10 mouse cellular contexts compared by ENCODE assay signal in the genomic region with DNA sequence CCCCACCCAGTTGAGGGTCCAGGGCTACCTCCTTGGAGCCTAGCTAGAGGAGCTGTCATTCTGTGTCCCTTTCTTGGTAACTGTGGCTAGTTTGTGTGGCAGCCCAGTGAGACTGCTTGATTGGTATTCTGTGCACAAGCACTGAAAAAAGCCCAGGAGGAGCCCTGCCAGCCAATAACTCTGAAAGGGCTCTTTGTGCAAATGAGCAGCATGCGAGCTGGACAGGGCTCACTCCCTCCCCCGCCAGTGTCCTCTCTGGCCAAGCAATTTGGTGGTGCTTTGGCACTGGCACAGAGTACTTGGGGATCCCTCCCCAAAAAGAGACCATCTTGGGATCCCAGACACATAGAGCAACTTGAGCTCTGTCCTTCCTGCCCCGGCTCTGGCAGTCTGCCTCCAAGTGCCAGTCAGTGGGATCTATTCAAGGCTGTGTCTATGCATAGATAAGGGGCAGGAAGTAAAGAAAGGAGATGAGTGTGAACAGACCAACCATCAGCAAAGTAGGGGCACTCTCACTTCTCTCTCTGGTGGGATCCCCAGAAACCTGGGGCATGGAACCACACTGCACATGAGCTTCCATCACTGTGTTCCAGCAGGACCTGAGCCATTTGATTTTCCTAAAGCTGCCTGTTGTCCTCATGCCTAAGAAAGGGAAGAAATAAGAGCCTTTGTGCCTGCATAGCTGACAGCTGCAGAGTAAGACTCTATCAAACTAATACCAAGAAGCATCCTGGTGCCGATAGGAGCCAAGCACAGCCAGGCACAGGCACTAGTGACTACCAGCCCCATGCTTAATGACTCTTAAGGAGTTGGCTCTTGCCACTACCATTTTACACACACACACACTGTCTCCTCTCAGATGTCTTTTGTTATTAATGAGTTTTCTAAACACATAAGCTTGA. TPM values are rescaled to one million over a fixed set of nuclear protein-coding genes. Genes with fewer than 3 reads are reported as not detected.
A peak's percentile ranks its signal among the peaks of the same experiment; 100 is the strongest.
DNase-seq lines count a peak whose midpoint lies in the region; ATAC-seq lines count a peak whose summit lies in the region.
"Had no signal": no experiment of that assay in that cellular context is flagged by ENCODE, and none has a peak within 500 bp of the region (broad histone marks: within the 10 kb centered on the region; RNA-seq: fewer than 3 reads in every experiment).

No protein-coding gene starts in this region.

- H3K9me3 ChIP-seq in liver, embryonic 12.5 days (replicated peaks): no peaks in the 10 kb centered on the region
- H3K9me3 ChIP-seq: embryonic facial prominence, embryonic 13.5 days; limb, embryonic 12.5 days had no signal

- H3K27ac ChIP-seq in liver, embryonic 12.5 days: no peak overlapping the region
- H3K27ac ChIP-seq: embryonic facial prominence, embryonic 13.5 days; limb, embryonic 12.5 days had no signal

- no peak overlapping the region for H3K4me2 ChIP-seq in liver, embryonic 12.5 days
- H3K4me2 ChIP-seq: embryonic facial prominence, embryonic 13.5 days; limb, embryonic 12.5 days had no signal

- no peaks in the 10 kb centered on the region for H3K36me3 ChIP-seq in liver, embryonic 12.5 days
- H3K36me3 ChIP-seq: embryonic facial prominence, embryonic 13.5 days; limb, embryonic 12.5 days had no signal

- H3K4me3 ChIP-seq in liver, embryonic 12.5 days: no peak overlapping the region
- H3K4me3 ChIP-seq: embryonic facial prominence, embryonic 13.5 days; limb, embryonic 12.5 days had no signal

- no peak overlapping the region for H3K9ac ChIP-seq in liver, embryonic 12.5 days
- H3K9ac ChIP-seq: embryonic facial prominence, embryonic 13.5 days; limb, embryonic 12.5 days had no signal

- DNase-seq in left cerebral cortex, adult 18-20 months (ENCODE audit: low spot score in 2 of 2): peak; percentile 54 to 57
- DNase-seq in left cerebral cortex, adult 11 months (ENCODE audit: low spot score): no peak
- peak; percentile 67 to 77 for DNase-seq in left cerebral cortex, postnatal 14 days (ENCODE audit: low spot score in 2 of 2)
- peak; percentile 34 for DNase-seq in right cerebral cortex, postnatal 14 days
- DNase-seq in spleen, postnatal 10 days (ENCODE audit: low spot score in 2 of 2): no peak
- DNase-seq in ovary, adult 18-20 months (ENCODE audit: low spot score): no peak

- H3K4me1 ChIP-seq in liver, embryonic 12.5 days: peaks cover 8% of the 10 kb centered on the region

- WGBS in liver, embryonic 12.5 days (ENCODE audit: insufficient replicate concordance): 62% methylated on average over 4 of the region's 4 CpGs

- peak; percentile 76 for ATAC-seq in frontal cortex, adult (ENCODE audit: low TSS enrichment)
- ATAC-seq in liver, embryonic 12.5 days: no peak

- intact Hi-C loops in left cerebral cortex, postnatal 14 days (cut with DNase I): no loop called here

- no peaks in the 10 kb centered on the region for H3K27me3 ChIP-seq in liver, embryonic 12.5 days (replicated peaks)
- H3K27me3 ChIP-seq: embryonic facial prominence, embryonic 13.5 days; limb, embryonic 12.5 days had no signal

RNA-seq across cellular contexts. Expression of a gene that starts 11.1 kb away (rescaled TPM):
- 100 to 1,000 TPM; 108 to 117 TPM for total RNA-seq in left cerebral cortex, adult 18-20 months (2021)
- 10 to 100 TPM; 85.2 to 95.7 TPM for total RNA-seq in left cerebral cortex, postnatal 14 days (2021)
- polyA plus RNA-seq in liver, embryonic 12.5 days (2016; fragmentation: Nextera tagmentation; extraction: Ambion mirVana): 0.16 and 0.30 TPM in 2 replicates

Comparison
In these comparisons a context has a peak if more than half of its experiments do, and no peak if none do; other contexts are left out.
1. DNase-seq: peak in left cerebral cortex, adult 18-20 months (2 of 2), left cerebral cortex, postnatal 14 days (2 of 2) and right cerebral cortex, postnatal 14 days (single experiment); none in left cerebral cortex, adult 11 months (single experiment), spleen, postnatal 10 days (0 of 2) and ovary, adult 18-20 months (single experiment).